Mouse (Mus musculus): ENCODE results near the gene Rnft1. TPM values are rescaled to one million over a fixed set of nuclear protein-coding genes. Genes with fewer than 3 reads are reported as not detected.
"Not testable (repeated sequence)": the region's sequence is repeated elsewhere in the genome, so short reads cannot be mapped to it uniquely, and the experiment has no call there.

Gene Rnft1
- total RNA-seq, 1 experiment from 2014 or later: 38.1 TPM

GRCm38 (mm10) chr11:86519751-86520150 is 35.3 kb downstream of the Rnft1 start:
- DNase-seq: no peak

GRCm38 (mm10) chr11:86527528-86527927 is 43.1 kb downstream of the Rnft1 start:
- peak; percentile 14 for DNase-seq

- DNase-seq: peak; percentile 36
These were observed 48.4 kb downstream of the Rnft1 start for GRCm38 (mm10) chr11:86532834-86533233.

- DNase-seq: not testable (repeated sequence)
These were observed 48.8 kb downstream of the Rnft1 start for GRCm38 (mm10) chr11:86533302-86533701.

GRCm38 (mm10) chr11:86534201-86534910 is 49.9 kb downstream of the Rnft1 start:
- peak; percentile 17 for DNase-seq

- DNase-seq: no peak
These were observed 54.3 kb downstream of the Rnft1 start for GRCm38 (mm10) chr11:86538786-86539185.

GRCm38 (mm10) chr11:86539716-86540475 is 55.4 kb downstream of the Rnft1 start:
- no peak for DNase-seq

GRCm38 (mm10) chr11:86540476-86540845 is 56.0 kb downstream of the Rnft1 start:
- no peak for DNase-seq

- no peak for DNase-seq
These were observed 58.4 kb downstream of the Rnft1 start for GRCm38 (mm10) chr11:86542851-86543250.

GRCm38 (mm10) chr11:86543960-86544638 is 59.6 kb downstream of the Rnft1 start:
- no peak for DNase-seq

GRCm38 (mm10) chr11:86544639-86545299 is 60.3 kb downstream of the Rnft1 start, which contains the start of the genes Rps6kb1 and Tubd1:
Gene Rps6kb1 (minus strand): TSS chr11:86544805.
Gene Tubd1 (plus strand): TSS chr11:86544991.
- peak; percentile 100 for DNase-seq

GRCm38 (mm10) chr11:86545556-86545955 is 61.1 kb downstream of the Rnft1 start:
- DNase-seq: no peak

GRCm38 (mm10) chr11:86547412-86547811 is 63.0 kb downstream of the Rnft1 start:
- DNase-seq: no peak

Other genes with a start within 250 kb of the Rnft1 start
- gene Ints2, start 227.1 kb upstream of the Rnft1 start, total RNA-seq (2021): 18.3 and 20.0 TPM in 2 replicates
- gene Med13, start 127.1 kb upstream of the Rnft1 start, total RNA-seq (2021): 50.0 and 52.0 TPM in 2 replicates
- gene Rps6kb1, start 60.1 kb downstream of the Rnft1 start, total RNA-seq (2021): 39.4 and 45.2 TPM in 2 replicates
- 9.1 and 9.8 TPM in 2 replicates for gene Tubd1, start 60.3 kb downstream of the Rnft1 start, total RNA-seq (2021)
- gene Vmp1, start 199.2 kb downstream of the Rnft1 start, total RNA-seq (2021): 118 and 119 TPM in 2 replicates
- gene Ptrh2, start 199.3 kb downstream of the Rnft1 start, total RNA-seq (2021): 16.4 and 17.4 TPM in 2 replicates